Mouse (Mus musculus) liver, postnatal 0 days (tissue): ENCODE measurements around the gene Gdf9.

Experiments used
- CTCF ChIP-seq: sonication (generic); IDR thresholded peaks from 2 replicates; pipeline ENCODE4 v1.5.1; 2016; ENCODE audit warnings: antibody characterized with exemption, low read depth
- EP300 ChIP-seq: IDR thresholded peaks from 2 replicates; pipeline ENCODE4 v1.6.1; 2016; ENCODE audit warnings: antibody characterized with exemption, low read depth, mild to moderate bottlenecking

GRCm38 (mm10) chr11:53441921-53442320 is 11.1 kb downstream of the Gdf9 start:
- TF ChIP-seq CTCF (no peak), EP300 (no peak)
